Mouse (Mus musculus): Measurements from ENCODE around the gene Akt1s1. TPM values are rescaled to one million over a fixed set of nuclear protein-coding genes. Genes with fewer than 3 reads are reported as not detected.

Gene Akt1s1
- polyA plus RNA-seq, 1 experiment from 2014 or later, result 69.0 TPM

DNA sequence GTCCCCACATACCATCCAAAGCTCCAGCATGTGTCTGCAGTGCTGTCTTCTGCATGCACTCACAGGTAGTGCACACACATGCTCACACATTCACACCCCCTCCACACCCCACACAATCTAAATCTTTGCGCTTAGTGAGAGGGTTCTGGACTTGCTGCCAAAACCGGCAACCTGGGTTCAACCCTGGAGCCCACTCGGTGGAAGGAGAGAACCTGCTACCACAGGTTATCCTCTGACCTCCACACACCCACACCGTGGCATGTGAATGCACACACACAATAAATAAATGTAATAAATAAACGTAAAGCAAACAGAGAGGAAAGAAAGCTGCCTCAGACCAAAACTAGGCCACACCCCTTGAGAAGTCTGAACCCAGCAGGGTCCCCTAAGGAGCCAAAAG is 1.0 kb upstream of the Akt1s1 start:
- H3K9ac ChIP-seq (ENCODE audit: low read depth, low read length), result peak overlapping the region; percentile 57
- no peaks in the 10 kb centered on the region for H3K27me3 ChIP-seq (replicated peaks; ENCODE audit: control insufficient read depth, insufficient read depth, low read length)
- H3K27ac ChIP-seq (replicated peaks; ENCODE audit: low read depth, low read length), result no peak overlapping the region
- no peak for ATAC-seq (ENCODE audit: low read depth)
- peaks cover 51% of the 10 kb centered on the region for H3K36me3 ChIP-seq (ENCODE audit: control insufficient read depth, insufficient read depth, low read length)
- peaks cover 14% of the 10 kb centered on the region for H3K4me1 ChIP-seq (ENCODE audit: control insufficient read depth, insufficient read depth, low read length)
- DNase-seq (ENCODE audit: low spot score), result no peak
- H3K4me2 ChIP-seq (ENCODE audit: low read depth, low read length), result peak overlapping the region; percentile 66
- H3K9me3 ChIP-seq (ENCODE audit: control insufficient read depth, low read length), result no peaks in the 10 kb centered on the region
- WGBS, result 81% methylated on average over 5 of the region's 5 CpGs
- H3K4me3 ChIP-seq (ENCODE audit: low read depth, low read length), result peak overlapping the region; percentile 68

DNA sequence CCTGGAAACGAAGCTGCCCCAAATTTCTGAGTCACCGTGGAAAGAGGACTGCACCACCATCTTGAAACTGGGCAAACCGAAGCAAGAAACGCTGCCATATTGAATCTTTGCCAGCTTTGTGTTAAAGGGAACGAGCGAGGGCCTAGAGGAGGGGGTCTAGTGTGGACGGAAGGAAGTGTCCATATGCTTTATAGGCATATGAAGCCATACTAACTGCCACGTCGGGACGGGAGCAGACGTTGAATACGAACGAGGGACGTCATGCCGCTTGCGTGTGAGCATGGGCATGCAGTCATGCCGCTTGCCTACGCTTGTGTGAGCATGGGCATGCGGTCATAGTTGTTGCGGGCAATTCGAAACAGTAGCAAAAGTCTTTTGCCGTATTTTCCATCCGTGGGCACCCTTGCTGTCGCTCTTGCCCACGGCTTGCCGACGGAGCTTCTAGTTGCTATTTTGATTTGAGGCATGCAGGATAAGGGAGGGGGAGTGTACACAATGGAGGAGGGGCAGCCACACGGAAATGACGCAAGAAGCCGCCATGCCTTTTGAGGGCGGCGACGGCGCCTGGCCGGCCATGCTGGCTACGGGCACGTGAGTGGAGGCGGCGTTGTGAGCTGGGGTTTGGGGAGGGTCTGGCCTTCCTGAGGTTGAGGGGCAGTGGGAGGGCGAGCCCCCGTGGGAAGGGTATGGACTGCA is 773 bp downstream of the Akt1s1 start:
- Histone ChIP-seq H3K27ac (replicated peaks; ENCODE audit: low read depth, low read length) (peak overlapping the region; percentile 95), H3K4me3 (ENCODE audit: low read depth, low read length) (peak overlapping the region; percentile 68), H3K27me3 (replicated peaks; ENCODE audit: control insufficient read depth, insufficient read depth, low read length) (no peaks in the 10 kb centered on the region), H3K4me2 (ENCODE audit: low read depth, low read length) (peak overlapping the region; percentile 66), H3K9me3 (ENCODE audit: control insufficient read depth, low read length) (no peaks in the 10 kb centered on the region), H3K36me3 (ENCODE audit: control insufficient read depth, insufficient read depth, low read length) (peaks cover 42% of the 10 kb centered on the region), H3K9ac (ENCODE audit: low read depth, low read length) (peak overlapping the region; percentile 81), H3K4me1 (ENCODE audit: control insufficient read depth, insufficient read depth, low read length) (peaks cover 23% of the 10 kb centered on the region)
- WGBS, result under 1% methylated on average over 39 of the region's 41 CpGs
- DNase-seq (ENCODE audit: low spot score) (peak; percentile 97), ATAC-seq (ENCODE audit: low read depth) (peak; percentile 72)

DNA sequence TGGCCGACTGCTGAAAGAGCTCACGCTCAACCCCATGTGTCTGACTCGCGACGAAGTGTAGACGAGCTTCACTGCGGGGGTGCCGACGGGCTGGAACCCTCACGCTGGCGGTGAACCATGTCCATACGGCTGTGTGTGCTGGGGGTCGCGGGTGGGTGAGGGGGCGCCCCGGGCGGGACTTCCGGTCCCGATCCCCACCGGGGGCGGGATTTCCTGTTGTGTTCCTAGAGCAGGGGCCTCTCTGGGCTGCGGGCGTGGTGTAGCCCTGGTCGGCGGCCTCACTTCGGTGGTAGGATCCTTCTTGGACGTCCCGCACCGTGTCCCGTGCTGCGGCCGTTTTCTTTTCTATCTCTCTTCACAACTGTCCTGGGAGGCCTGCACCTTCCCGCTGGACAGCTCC is 1.4 kb downstream of the Akt1s1 start:
- no peaks in the 10 kb centered on the region for H3K9me3 ChIP-seq (ENCODE audit: control insufficient read depth, low read length)
- ATAC-seq (ENCODE audit: low read depth), result peak; percentile 31

DNA sequence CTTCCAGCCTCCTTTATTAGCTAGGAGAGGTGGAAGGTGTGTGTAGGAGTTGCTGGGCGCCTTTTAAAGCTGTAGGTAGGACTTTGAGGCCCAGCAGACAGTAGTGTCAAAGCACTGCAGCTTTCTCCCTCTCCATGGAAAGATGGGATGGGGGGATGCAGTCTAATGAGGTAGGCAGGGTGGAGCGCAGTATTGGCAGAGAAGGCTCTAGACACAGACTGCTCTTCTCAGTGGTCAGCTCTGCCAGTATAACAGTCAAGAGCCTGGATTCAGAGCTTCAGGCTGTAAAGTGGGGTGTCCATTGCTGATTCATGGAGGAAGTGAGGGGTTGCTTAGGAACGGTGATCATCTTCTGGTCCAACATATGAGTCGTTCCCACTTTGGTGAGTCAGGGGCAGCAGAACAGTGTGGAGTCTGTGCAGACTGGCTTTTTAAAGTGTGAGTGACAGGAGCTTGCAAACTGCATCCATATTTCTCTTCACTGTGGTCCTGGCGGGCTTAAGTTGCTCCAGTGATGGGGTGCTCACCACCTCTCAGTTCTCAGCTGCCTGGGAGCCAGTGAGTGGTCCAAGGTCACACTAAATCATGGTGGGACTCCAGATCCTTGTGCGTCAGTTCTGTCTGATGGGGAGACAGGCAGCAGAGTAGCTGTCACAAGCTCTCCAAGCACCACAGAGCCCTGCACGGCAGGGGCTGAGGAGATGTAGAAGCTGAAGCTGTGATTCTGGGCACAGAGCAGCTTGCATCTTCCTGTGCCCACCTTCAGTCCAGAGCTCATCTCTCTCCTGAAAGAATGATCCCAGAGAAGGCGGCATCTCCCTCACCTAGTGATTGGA is 2.2 kb downstream of the Akt1s1 start:
- peak overlapping the region; percentile 68 for H3K4me3 ChIP-seq (ENCODE audit: low read depth, low read length)
- H3K9ac ChIP-seq (ENCODE audit: low read depth, low read length), result peak overlapping the region; percentile 81
- H3K27me3 ChIP-seq (replicated peaks; ENCODE audit: control insufficient read depth, insufficient read depth, low read length), result no peaks in the 10 kb centered on the region
- H3K9me3 ChIP-seq (ENCODE audit: control insufficient read depth, low read length), result no peaks in the 10 kb centered on the region
- peaks cover 28% of the 10 kb centered on the region for H3K36me3 ChIP-seq (ENCODE audit: control insufficient read depth, insufficient read depth, low read length)
- peak overlapping the region; percentile 66 for H3K4me2 ChIP-seq (ENCODE audit: low read depth, low read length)
- H3K4me1 ChIP-seq (ENCODE audit: control insufficient read depth, insufficient read depth, low read length), result peaks cover 30% of the 10 kb centered on the region
- WGBS, result 83% methylated on average over 8 of the region's 8 CpGs
- ATAC-seq (ENCODE audit: low read depth) (no peak), DNase-seq (ENCODE audit: low spot score) (no peak)
- peak overlapping the region; percentile 95 for H3K27ac ChIP-seq (replicated peaks; ENCODE audit: low read depth, low read length)

More for the DNA sequence above, 1.4 kb downstream of the Akt1s1 start:
- H3K27ac ChIP-seq (replicated peaks; ENCODE audit: low read depth, low read length), result peak overlapping the region; percentile 95
- H3K36me3 ChIP-seq (ENCODE audit: control insufficient read depth, insufficient read depth, low read length), result peaks cover 36% of the 10 kb centered on the region
- peak overlapping the region; percentile 66 for H3K4me2 ChIP-seq (ENCODE audit: low read depth, low read length)
- peak overlapping the region; percentile 81 for H3K9ac ChIP-seq (ENCODE audit: low read depth, low read length)
- peak overlapping the region; percentile 68 for H3K4me3 ChIP-seq (ENCODE audit: low read depth, low read length)
- peaks cover 27% of the 10 kb centered on the region for H3K4me1 ChIP-seq (ENCODE audit: control insufficient read depth, insufficient read depth, low read length)
- 1% methylated on average over 12 of the region's 33 CpGs for whole genome bisulfite sequencing
- H3K27me3 ChIP-seq (replicated peaks; ENCODE audit: control insufficient read depth, insufficient read depth, low read length), result no peaks in the 10 kb centered on the region
- peak; percentile 93 for DNase-seq (ENCODE audit: low spot score)

DNA sequence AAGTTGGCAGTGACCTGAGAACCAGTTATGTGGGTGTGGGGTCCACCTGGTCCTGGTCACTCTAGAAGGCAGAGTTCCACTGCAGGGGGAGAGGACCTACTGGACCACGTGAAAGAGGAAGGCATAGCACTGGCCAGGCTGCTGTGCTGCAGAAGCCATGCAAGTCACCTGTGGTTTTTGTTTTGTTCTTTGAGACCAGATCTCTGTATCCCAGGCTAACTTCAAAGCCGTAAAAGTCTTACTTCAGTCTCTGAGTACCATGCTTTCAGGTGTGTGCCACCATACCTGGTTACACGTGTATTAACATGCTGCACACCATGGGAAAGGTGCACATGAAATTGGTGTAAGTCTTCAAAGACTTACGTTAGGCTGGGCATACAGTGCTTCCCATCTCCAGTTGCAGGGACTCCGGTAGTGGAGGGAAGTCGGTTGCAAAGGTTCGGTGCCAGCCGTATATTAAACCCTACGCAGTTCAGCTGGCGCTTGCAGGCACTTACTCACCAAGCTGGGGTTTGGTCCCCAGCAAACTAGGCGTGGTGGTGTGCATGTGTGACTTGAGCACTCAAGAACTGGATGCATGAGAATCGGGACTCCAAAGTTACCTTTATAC is 2.9 kb downstream of the Akt1s1 start:
- Histone ChIP-seq H3K4me2 (ENCODE audit: low read depth, low read length) (no peak overlapping the region), H3K27me3 (replicated peaks; ENCODE audit: control insufficient read depth, insufficient read depth, low read length) (no peaks in the 10 kb centered on the region), H3K36me3 (ENCODE audit: control insufficient read depth, insufficient read depth, low read length) (peaks cover 20% of the 10 kb centered on the region; the same call in 1 of the 2 replicates), H3K4me1 (ENCODE audit: control insufficient read depth, insufficient read depth, low read length) (peaks cover 36% of the 10 kb centered on the region), H3K27ac (replicated peaks; ENCODE audit: low read depth, low read length) (no peak overlapping the region; the same call in 1 of the 2 replicates), H3K4me3 (ENCODE audit: low read depth, low read length) (no peak overlapping the region), H3K9me3 (ENCODE audit: control insufficient read depth, low read length) (no peaks in the 10 kb centered on the region), H3K9ac (ENCODE audit: low read depth, low read length) (no peak overlapping the region)
- 93% methylated on average over 12 of the region's 12 CpGs for WGBS
- ATAC-seq (ENCODE audit: low read depth) (no peak), DNase-seq (ENCODE audit: low spot score) (no peak)

DNA sequence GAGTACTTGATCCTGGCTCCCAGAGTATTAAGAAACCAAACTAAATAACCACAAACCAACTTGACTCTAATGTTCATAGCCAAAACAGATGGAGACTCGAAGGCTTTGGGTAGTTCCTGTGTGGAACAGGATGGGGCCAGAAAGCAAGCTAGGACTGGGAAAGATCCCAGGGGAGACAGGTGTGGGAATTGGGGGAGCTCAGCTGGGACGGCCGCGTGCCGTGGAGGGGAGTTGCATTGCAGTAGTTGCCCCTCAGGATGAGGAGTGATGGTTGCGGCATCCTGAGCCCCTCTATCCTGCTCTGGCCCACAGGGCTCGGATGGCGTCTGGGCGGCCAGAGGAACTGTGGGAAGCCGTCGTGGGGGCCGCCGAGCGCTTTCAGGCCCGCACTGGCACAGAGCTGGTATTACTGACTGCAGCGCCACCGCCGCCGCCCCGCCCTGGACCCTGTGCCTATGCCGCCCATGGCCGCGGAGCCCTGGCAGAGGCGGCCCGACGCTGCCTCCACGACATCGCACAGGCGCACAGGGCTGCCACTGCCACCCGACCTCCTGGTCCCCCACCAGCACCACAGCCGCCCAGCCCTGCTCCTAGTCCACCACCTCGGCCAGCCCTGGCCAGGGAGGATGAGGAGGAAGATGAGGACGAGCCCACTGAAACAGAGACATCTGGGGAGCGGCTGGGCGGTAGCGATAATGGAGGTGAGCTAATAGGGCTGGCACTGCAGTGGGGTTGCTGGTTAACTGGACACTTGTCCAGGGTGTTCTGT is 3.7 kb downstream of the Akt1s1 start:
- H3K27me3 ChIP-seq (replicated peaks; ENCODE audit: control insufficient read depth, insufficient read depth, low read length), result no peaks in the 10 kb centered on the region
- H3K4me2 ChIP-seq (ENCODE audit: low read depth, low read length), result no peak overlapping the region
- DNase-seq (ENCODE audit: low spot score) (no peak), ATAC-seq (ENCODE audit: low read depth) (no peak)
- H3K9ac ChIP-seq (ENCODE audit: low read depth, low read length), result no peak overlapping the region
- H3K9me3 ChIP-seq (ENCODE audit: control insufficient read depth, low read length), result no peaks in the 10 kb centered on the region
- H3K4me1 ChIP-seq (ENCODE audit: control insufficient read depth, insufficient read depth, low read length), result peaks cover 35% of the 10 kb centered on the region
- WGBS, result 93% methylated on average over 33 of the region's 36 CpGs
- no peak overlapping the region for H3K4me3 ChIP-seq (ENCODE audit: low read depth, low read length)
- H3K36me3 ChIP-seq (ENCODE audit: control insufficient read depth, insufficient read depth, low read length), result peaks cover 18% of the 10 kb centered on the region; the same call in 1 of the 2 replicates
- H3K27ac ChIP-seq (replicated peaks; ENCODE audit: low read depth, low read length), result no peak overlapping the region

DNA sequence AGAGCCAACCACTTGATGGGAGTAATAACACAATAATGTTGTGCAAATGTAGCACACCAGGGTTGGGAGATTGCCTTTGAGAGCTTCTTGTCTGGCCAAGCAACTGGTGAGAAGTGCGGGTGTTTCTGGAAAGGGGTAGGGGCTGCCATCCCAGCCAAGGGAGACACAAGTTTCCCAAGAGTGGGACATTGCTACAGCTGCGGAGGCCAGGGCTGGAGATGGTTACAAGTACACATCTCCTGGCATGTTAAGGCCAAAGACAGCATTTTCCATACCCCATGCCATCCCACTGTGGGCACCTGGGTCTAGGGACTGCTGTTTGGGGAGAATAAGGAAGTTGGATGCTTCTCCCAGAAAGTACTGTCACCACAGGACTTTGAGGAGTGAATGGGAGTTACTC is 4.3 kb downstream of the Akt1s1 start:
- Histone ChIP-seq H3K4me2 (ENCODE audit: low read depth, low read length) (no peak overlapping the region; the same call in 1 of the 2 replicates), H3K4me3 (ENCODE audit: low read depth, low read length) (no peak overlapping the region), H3K27me3 (replicated peaks; ENCODE audit: control insufficient read depth, insufficient read depth, low read length) (no peaks in the 10 kb centered on the region), H3K36me3 (ENCODE audit: control insufficient read depth, insufficient read depth, low read length) (peaks cover 18% of the 10 kb centered on the region; the same call in 1 of the 2 replicates), H3K9ac (ENCODE audit: low read depth, low read length) (no peak overlapping the region), H3K9me3 (ENCODE audit: control insufficient read depth, low read length) (no peaks in the 10 kb centered on the region), H3K4me1 (ENCODE audit: control insufficient read depth, insufficient read depth, low read length) (peaks cover 33% of the 10 kb centered on the region), H3K27ac (replicated peaks; ENCODE audit: low read depth, low read length) (no peak overlapping the region)
- DNase-seq (ENCODE audit: low spot score) (no peak), ATAC-seq (ENCODE audit: low read depth) (no peak)
- 100% methylated on average over 2 of the region's 2 CpGs for WGBS
